Comparison of ENCODE assay signal across 8 mouse cellular contexts in genomic region chr8:86745221-86745934, GRCm38 (mm10). TPM values are rescaled to one million over a fixed set of nuclear protein-coding genes. Genes with fewer than 3 reads are reported as not detected.
DNase-seq lines count a peak whose midpoint lies in the region; ATAC-seq and TF ChIP-seq lines count a peak whose summit lies in the region.

TSS of gene Gm10638 (plus strand) at chr8:86745699.
TSS of gene Siah1a (minus strand) at chr8:86745934.

- peaks cover 45% of the 10 kb centered on the region for H3K4me1 ChIP-seq in heart, embryonic 13.5 days
- peaks cover 15% of the 10 kb centered on the region for H3K4me1 ChIP-seq in kidney, embryonic 16.5 days (ENCODE audit: insufficient read depth, low read length)
- peaks cover 53% of the 10 kb centered on the region for H3K4me1 ChIP-seq in liver, embryonic 13.5 days (replicated peaks)
- H3K4me1 ChIP-seq in stomach, embryonic 14.5 days (ENCODE audit: control insufficient read depth, insufficient read depth, low read length) = peaks cover 13% of the 10 kb centered on the region; the same call in 1 of the 2 replicates

- TF ChIP-seq CTCF in C2C12 (IDR thresholded peaks at IDR 0.05; ENCODE audit: control insufficient read depth, insufficient read depth, insufficient read length) = no peak

- H3ac ChIP-seq in C2C12 (ENCODE audit: control insufficient read depth, insufficient read length, low read depth) = peak within 1 kb of the TSS; percentile 95

- no peaks in the 10 kb centered on the region for H3K27me3 ChIP-seq in C2C12 (ENCODE audit: control insufficient read depth, insufficient read depth, insufficient read length)
- no peaks in the 10 kb centered on the region for H3K27me3 ChIP-seq in heart, embryonic 13.5 days (replicated peaks)
- no peaks in the 10 kb centered on the region for H3K27me3 ChIP-seq in kidney, embryonic 16.5 days (ENCODE audit: insufficient read depth, low read length)
- peaks cover 3% of the 10 kb centered on the region; the same call in 1 of the 2 replicates for H3K27me3 ChIP-seq in liver, embryonic 13.5 days
- H3K27me3 ChIP-seq in stomach, embryonic 14.5 days (ENCODE audit: control insufficient read depth, insufficient read depth, low read length) = no peaks in the 10 kb centered on the region

- no peaks in the 10 kb centered on the region for H3K9me3 ChIP-seq in heart, embryonic 13.5 days
- H3K9me3 ChIP-seq in kidney, embryonic 16.5 days (ENCODE audit: low read length) = no peaks in the 10 kb centered on the region
- no peaks in the 10 kb centered on the region for H3K9me3 ChIP-seq in liver, embryonic 13.5 days (replicated peaks)
- H3K9me3 ChIP-seq in stomach, embryonic 14.5 days (ENCODE audit: control insufficient read depth, low read depth, low read length) = no peaks in the 10 kb centered on the region

- peak within 1 kb of the TSS; percentile 99 for H3K9ac ChIP-seq in heart, embryonic 13.5 days
- peak within 1 kb of the TSS; percentile 99 for H3K9ac ChIP-seq in kidney, embryonic 16.5 days (replicated peaks; ENCODE audit: low read length)
- H3K9ac ChIP-seq in liver, embryonic 13.5 days = peak within 1 kb of the TSS; percentile 98
- peak within 1 kb of the TSS; percentile 99 for H3K9ac ChIP-seq in stomach, embryonic 14.5 days (replicated peaks; ENCODE audit: low read depth, low read length)

- DNase-seq in brain, adult 2 months (ENCODE audit: low read depth, low spot score) = peak; percentile 75
- DNase-seq in liver, embryonic 13.5 days = peak; percentile 64
- peak; percentile 65 for DNase-seq in naive thymus-derived CD4-positive, alpha-beta T cell, adult 2 months (ENCODE audit: low read depth)

- H3K4me2 ChIP-seq in heart, embryonic 13.5 days = peak within 1 kb of the TSS; percentile 85
- peak within 1 kb of the TSS; percentile 91 for H3K4me2 ChIP-seq in kidney, embryonic 16.5 days (replicated peaks; ENCODE audit: low read depth, low read length)
- H3K4me2 ChIP-seq in liver, embryonic 13.5 days = peak within 1 kb of the TSS; percentile 90
- peak within 1 kb of the TSS; percentile 74 for H3K4me2 ChIP-seq in stomach, embryonic 14.5 days (replicated peaks; ENCODE audit: low read depth, low read length)

- WGBS in heart, embryonic 13.5 days = under 1% methylated on average over 67 of the region's 88 CpGs
- under 1% methylated on average over 41 of the region's 88 CpGs for WGBS in kidney, embryonic 16.5 days
- WGBS in liver, embryonic 13.5 days (ENCODE audit: insufficient replicate concordance) = under 1% methylated on average over 80 of the region's 88 CpGs
- WGBS in stomach, embryonic 14.5 days = 0% methylated on average over 28 of the region's 88 CpGs

- H3K36me3 ChIP-seq in C2C12 (ENCODE audit: control insufficient read depth, insufficient read depth) = no peaks in the 10 kb centered on the region
- no peaks in the 10 kb centered on the region for H3K36me3 ChIP-seq in heart, embryonic 13.5 days
- no peaks in the 10 kb centered on the region for H3K36me3 ChIP-seq in kidney, embryonic 16.5 days (ENCODE audit: insufficient read depth, low read length)
- H3K36me3 ChIP-seq in liver, embryonic 13.5 days = no peaks in the 10 kb centered on the region; the same call in 1 of the 2 replicates
- no peaks in the 10 kb centered on the region for H3K36me3 ChIP-seq in stomach, embryonic 14.5 days (ENCODE audit: control insufficient read depth, insufficient read depth, low read length)

- H3K79me2 ChIP-seq in C2C12 (ENCODE audit: control insufficient read depth, insufficient read depth) = peaks cover 53% of the 10 kb centered on the region

- peak; percentile 57 for ATAC-seq in erythroblast, adult 5-6 weeks (replicated peaks; ENCODE audit: low FRiP score, poor library complexity, severe bottlenecking)
- ATAC-seq in heart, embryonic 13.5 days (ENCODE audit: extremely low read depth, insufficient number of reproducible peaks, low FRiP score, low TSS enrichment) = peak; percentile 67
- peak; percentile 89 for ATAC-seq in kidney, embryonic 16.5 days (ENCODE audit: low FRiP score, low TSS enrichment)
- ATAC-seq in liver, embryonic 13.5 days (ENCODE audit: low read depth) = peak; percentile 76
- ATAC-seq in stomach, embryonic 14.5 days (ENCODE audit: insufficient number of reproducible peaks, insufficient read depth, low FRiP score, low read depth) = peak; percentile 85

- peaks cover 48% of the 10 kb centered on the region for H3K79me3 ChIP-seq in C2C12 (ENCODE audit: low read depth)

- H3K27ac ChIP-seq in heart, embryonic 13.5 days (replicated peaks) = peak within 1 kb of the TSS; percentile 95
- peak within 1 kb of the TSS; percentile 94 for H3K27ac ChIP-seq in kidney, embryonic 16.5 days (ENCODE audit: low read length)
- peak within 1 kb of the TSS; percentile 94 for H3K27ac ChIP-seq in liver, embryonic 13.5 days
- peak within 1 kb of the TSS; percentile 98 for H3K27ac ChIP-seq in stomach, embryonic 14.5 days (ENCODE audit: low read length)

- peak within 1 kb of the TSS; percentile 71 for H3K4me3 ChIP-seq in C2C12 (ENCODE audit: insufficient read depth, poor library complexity, severe bottlenecking)
- peak within 1 kb of the TSS; percentile 92 for H3K4me3 ChIP-seq in heart, embryonic 13.5 days
- H3K4me3 ChIP-seq in kidney, embryonic 16.5 days (ENCODE audit: low read length) = peak within 1 kb of the TSS; percentile 72
- H3K4me3 ChIP-seq in liver, embryonic 13.5 days (replicated peaks) = peak within 1 kb of the TSS; percentile 85
- peak within 1 kb of the TSS; percentile 69 for H3K4me3 ChIP-seq in stomach, embryonic 14.5 days (ENCODE audit: low read depth, low read length)

TF ChIP-seq in C2C12, 6 proteins besides CTCF, POLR2A, EP300 and RAD21:
- no peak for TF ChIP-seq USF1 (IDR thresholded peaks at IDR 0.05; ENCODE audit: low read depth)
- TF ChIP-seq MYOG (IDR thresholded peaks at IDR 0.05; ENCODE audit: control insufficient read depth, extremely low read depth, insufficient read length) = no peak
- TF ChIP-seq MYOD1 (IDR thresholded peaks at IDR 0.05; ENCODE audit: control insufficient read depth, insufficient read length, low read depth) = no peak
- TF ChIP-seq CEBPB (IDR thresholded peaks at IDR 0.05; ENCODE audit: low read depth) = no peak
- TF ChIP-seq MAX (IDR thresholded peaks at IDR 0.05) = no peak

RNA-seq across cellular contexts. Expression of gene Gm10638, which starts in this region (rescaled TPM):
- polyA plus RNA-seq in C2C12 (2012; fragmentation: generic; extraction: Trizol) = 0.94 TPM
- total RNA-seq in erythroblast, adult 5-6 weeks (2015; ENCODE audit: low replicate concordance) = not detected in 2 replicates
- total RNA-seq in erythroblast, adult 5-6 weeks (2017; ENCODE audit: low replicate concordance) = not detected in 2 replicates
- 3.0 and 3.3 TPM in 2 replicates for polyA plus RNA-seq in heart, embryonic 13.5 days (2015; fragmentation: Nextera tagmentation; extraction: Ambion mirVana)
- 2.6 and 3.5 TPM in 2 replicates for polyA plus RNA-seq in kidney, embryonic 16.5 days (2015; fragmentation: Nextera tagmentation; extraction: Ambion mirVana)
- polyA plus RNA-seq in liver, embryonic 13.5 days (2015; fragmentation: Nextera tagmentation; extraction: Ambion mirVana) = 1.1 and 1.3 TPM in 2 replicates
- polyA plus RNA-seq in stomach, embryonic 14.5 days (2014; fragmentation: Nextera tagmentation; extraction: Ambion mirVana) = 3.7 and 3.9 TPM in 2 replicates

RNA-seq across cellular contexts. Expression of gene Siah1a, which starts in this region (rescaled TPM):
- 9.1 TPM for polyA plus RNA-seq in C2C12 (2012; fragmentation: generic; extraction: Trizol)
- 21.1 and 34.4 TPM in 2 replicates for total RNA-seq in erythroblast, adult 5-6 weeks (2015; ENCODE audit: low replicate concordance)
- total RNA-seq in erythroblast, adult 5-6 weeks (2017; ENCODE audit: low replicate concordance) = 32.7 and 42.7 TPM in 2 replicates
- polyA plus RNA-seq in heart, embryonic 13.5 days (2015; fragmentation: Nextera tagmentation; extraction: Ambion mirVana) = 30.1 and 30.8 TPM in 2 replicates
- polyA plus RNA-seq in kidney, embryonic 16.5 days (2015; fragmentation: Nextera tagmentation; extraction: Ambion mirVana) = 31.7 and 40.1 TPM in 2 replicates
- 16.1 and 17.0 TPM in 2 replicates for polyA plus RNA-seq in liver, embryonic 13.5 days (2015; fragmentation: Nextera tagmentation; extraction: Ambion mirVana)
- 39.1 and 48.9 TPM in 2 replicates for polyA plus RNA-seq in stomach, embryonic 14.5 days (2014; fragmentation: Nextera tagmentation; extraction: Ambion mirVana)

Comparison
In these comparisons a context has a peak if more than half of its experiments do, and no peak if none do; other contexts are left out.
1. Peak in every context shown above with its lines: DNase-seq, ATAC-seq, H3K4me3 ChIP-seq and H3K27ac ChIP-seq.